Mouse (Mus musculus) liver, embryonic 15.5 days (tissue): ENCODE data around the gene Siah1a. TPM values are rescaled to one million over a fixed set of nuclear protein-coding genes. Genes with fewer than 3 reads are reported as not detected.

Source experiments
- ATAC-seq: fragments of 200-750 bp; cut with Nextera tagmentation; 2 replicates; pipeline ENCODE4 v1.8.0; 2017; ENCODE audit warnings: moderate number of reproducible peaks, mild to moderate bottlenecking, moderate library complexity; ENCODE audit not compliant: insufficient read depth
- H3K27ac ChIP-seq: fragments of 300-500 bp; sonication (generic); replicated peaks from 2 replicates; pipeline ENCODE4 v1.5.1; 2015; ENCODE audit warnings: mild to moderate bottlenecking, inconsistent platforms
- H3K27me3 ChIP-seq: fragments of 300-500 bp; sonication (generic); 2 replicates; pipeline ENCODE4 v1.6.1; 2015; ENCODE audit warnings: mild to moderate bottlenecking, inconsistent platforms
- H3K36me3 ChIP-seq: fragments of 300-500 bp; sonication (generic); replicated peaks from 2 replicates; pipeline ENCODE4 v1.6.1; 2015; ENCODE audit warnings: moderate library complexity, mild to moderate bottlenecking, inconsistent platforms
- H3K4me1 ChIP-seq: fragments of 300-500 bp; sonication (generic); replicated peaks from 2 replicates; pipeline ENCODE4 v1.6.1; 2015; ENCODE audit warnings: inconsistent platforms
- H3K4me2 ChIP-seq: fragments of 300-500 bp; sonication (generic); 2 replicates; pipeline ENCODE4 v1.6.1; 2015; ENCODE audit warnings: moderate library complexity, mild to moderate bottlenecking, inconsistent platforms
- H3K4me3 ChIP-seq: fragments of 300-500 bp; sonication (generic); replicated peaks from 2 replicates; pipeline ENCODE4 v1.5.1; 2015; ENCODE audit warnings: mild to moderate bottlenecking, inconsistent platforms
- H3K9ac ChIP-seq: fragments of 300-500 bp; sonication (generic); 2 replicates; pipeline ENCODE4 v1.6.1; 2015; ENCODE audit warnings: moderate library complexity, mild to moderate bottlenecking, inconsistent platforms
- H3K9me3 ChIP-seq: fragments of 300-500 bp; sonication (generic); replicated peaks from 2 replicates; pipeline ENCODE4 v1.6.1; 2016; ENCODE audit warnings: inconsistent platforms
- WGBS: fragments of 180-500 bp; shearing (Covaris S2); methylation state at CpG from one replicate; pipeline ENCODE4 v1.1.7; 2015; ENCODE audit warnings: mixed read lengths; ENCODE audit not compliant: insufficient replicate concordance; 5-methylcytosine and 5-hydroxymethylcytosine counted together
- polyA plus RNA-seq: library from polyadenylated mRNA; unstranded; fragments of >200 nt; fragmentation: Nextera tagmentation; extraction: Ambion mirVana; gene quantifications from 2 replicates; pipeline ENCODE4 v1.2.1, GENCODE M21; 2015

The Siah1a gene
- polyA plus RNA-seq, 1 experiment from 2014 or later = 15.4 TPM

DNA sequence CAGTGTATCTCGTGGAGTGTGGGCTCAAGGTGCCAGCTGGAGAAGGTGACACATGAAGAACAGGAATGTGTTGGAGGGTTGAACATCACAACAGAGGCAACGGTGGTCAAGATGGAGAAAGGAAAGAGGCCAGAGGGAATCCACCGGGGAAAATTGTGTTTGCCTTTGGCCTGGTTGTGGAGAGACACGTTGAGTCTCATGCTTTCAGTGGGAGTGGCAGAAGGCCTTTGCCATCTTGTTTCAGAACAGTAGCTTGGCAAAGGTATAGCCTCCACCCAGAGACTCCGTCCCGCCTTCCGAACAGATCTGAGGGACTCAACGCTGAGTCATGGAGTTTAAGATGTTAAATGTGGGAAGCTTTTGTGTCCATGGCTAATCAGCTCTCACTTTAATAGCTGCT is 19.9 kb upstream of the Siah1a start:
- peaks cover 27% of the 10 kb centered on the region for H3K27me3 ChIP-seq
- 84% methylated on average over 8 of the region's 8 CpGs for WGBS
- peaks cover 30% of the 10 kb centered on the region for H3K4me1 ChIP-seq
- H3K4me2 ChIP-seq = no peak overlapping the region
- no peaks in the 10 kb centered on the region for H3K36me3 ChIP-seq
- H3K9ac ChIP-seq = no peak overlapping the region
- no peak overlapping the region for H3K27ac ChIP-seq
- ATAC-seq = no peak
- no peak overlapping the region for H3K4me3 ChIP-seq
- H3K9me3 ChIP-seq = no peaks in the 10 kb centered on the region

DNA sequence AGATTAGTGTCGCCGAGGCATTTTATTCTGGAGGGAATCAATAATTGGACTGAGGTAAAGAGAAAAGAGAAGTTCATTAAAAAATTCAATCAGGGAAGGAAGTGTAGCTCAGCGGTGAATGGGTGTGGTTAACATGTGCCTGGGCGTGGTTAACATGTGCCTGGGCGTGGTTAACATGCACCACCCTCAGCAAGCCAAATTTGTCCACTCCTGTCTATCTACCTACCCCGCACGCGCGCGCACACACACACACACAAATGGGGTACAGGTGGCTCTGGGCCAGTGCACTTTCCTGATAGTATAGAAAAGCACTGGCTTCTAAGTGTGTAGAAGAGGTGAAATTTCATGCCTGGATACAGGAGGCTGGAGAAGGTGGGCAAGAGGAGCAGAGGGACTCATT is 19.4 kb upstream of the Siah1a start:
- H3K9me3 ChIP-seq = no peaks in the 10 kb centered on the region
- ATAC-seq = peak; percentile 79
- H3K36me3 ChIP-seq = no peaks in the 10 kb centered on the region
- no peak overlapping the region for H3K4me3 ChIP-seq
- H3K27ac ChIP-seq = no peak overlapping the region
- peaks cover 30% of the 10 kb centered on the region for H3K4me1 ChIP-seq
- H3K27me3 ChIP-seq = peaks cover 23% of the 10 kb centered on the region
- no peak overlapping the region for H3K9ac ChIP-seq
- peak overlapping the region; percentile 48 for H3K4me2 ChIP-seq
- WGBS = 46% methylated on average over 10 of the region's 10 CpGs

DNA sequence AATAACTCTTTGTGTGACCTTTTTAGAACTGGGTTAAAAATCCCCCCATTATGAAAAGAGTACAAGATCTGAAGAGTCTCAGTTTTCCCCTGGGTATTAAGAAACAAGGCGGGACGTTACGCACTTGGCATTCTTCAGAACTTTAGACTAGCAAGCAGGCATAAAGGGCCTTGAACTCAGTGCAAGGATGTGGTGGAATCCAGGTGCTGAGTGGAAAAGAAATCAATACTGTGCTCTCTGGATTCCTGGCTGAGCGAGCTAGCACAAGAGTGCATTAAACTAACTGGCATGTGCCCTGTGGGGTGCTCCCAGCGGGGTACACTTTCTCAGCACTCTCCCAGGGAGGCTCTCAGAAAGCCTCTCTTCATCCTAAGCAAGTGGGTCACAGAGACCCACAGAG is 17.1 kb upstream of the Siah1a start:
- no peak overlapping the region for H3K9ac ChIP-seq
- no peak overlapping the region for H3K4me3 ChIP-seq
- WGBS = 74% methylated on average over 5 of the region's 5 CpGs

DNA sequence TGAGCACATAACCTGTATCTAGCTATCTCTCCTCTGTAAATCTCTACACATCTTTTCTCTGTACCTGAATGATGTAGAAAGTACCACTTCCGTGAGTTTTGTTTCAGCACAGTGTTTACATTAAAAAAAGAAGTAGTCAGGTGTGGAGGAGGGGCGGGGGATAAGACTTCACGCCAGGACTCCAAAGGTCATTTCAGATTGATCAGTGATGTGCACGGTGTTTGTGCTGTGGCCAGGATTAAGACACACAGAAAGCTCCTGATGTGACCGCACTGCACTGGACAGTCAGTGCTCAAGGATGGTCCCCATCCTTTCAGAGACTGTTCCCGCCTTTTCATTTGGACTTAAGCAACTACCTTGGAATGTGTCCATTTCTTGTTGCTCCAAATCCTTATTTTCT is 15.0 kb upstream of the Siah1a start:
- peaks cover 43% of the 10 kb centered on the region for H3K4me1 ChIP-seq
- 64% methylated on average over 6 of the region's 6 CpGs for WGBS
- H3K36me3 ChIP-seq = no peaks in the 10 kb centered on the region
- H3K27me3 ChIP-seq = peaks cover 37% of the 10 kb centered on the region
- H3K4me3 ChIP-seq = no peak overlapping the region
- H3K27ac ChIP-seq = no peak overlapping the region
- no peak for ATAC-seq
- H3K9me3 ChIP-seq = no peaks in the 10 kb centered on the region
- H3K9ac ChIP-seq = no peak overlapping the region
- H3K4me2 ChIP-seq = no peak overlapping the region

More for the DNA sequence above, 17.1 kb upstream of the Siah1a start:
- Histone ChIP-seq H3K27me3 (peaks cover 29% of the 10 kb centered on the region), H3K9me3 (no peaks in the 10 kb centered on the region), H3K4me1 (peaks cover 51% of the 10 kb centered on the region), H3K4me2 (no peak overlapping the region), H3K36me3 (no peaks in the 10 kb centered on the region), H3K27ac (no peak overlapping the region)
- no peak for ATAC-seq

DNA sequence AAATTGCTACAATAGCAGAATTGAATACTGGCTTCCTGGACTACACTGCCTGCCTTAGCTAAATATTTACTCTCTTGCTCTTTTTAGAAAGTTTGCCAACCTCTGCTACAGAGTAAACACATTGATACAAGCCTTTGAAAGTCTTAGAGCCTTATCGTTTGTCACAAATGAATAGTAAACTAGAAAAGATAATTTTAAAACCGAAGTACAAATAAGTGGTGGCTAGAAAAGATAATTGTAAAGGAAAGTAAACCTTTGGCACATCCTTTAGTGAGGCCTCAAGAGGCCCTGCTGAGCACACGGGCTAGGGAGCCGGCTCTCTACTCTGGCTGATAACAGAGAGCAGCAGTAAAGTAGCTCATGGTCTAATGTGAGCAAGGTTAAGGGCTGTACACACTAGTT is 13.4 kb upstream of the Siah1a start:
- Histone ChIP-seq H3K27ac (peak overlapping the region; percentile 72), H3K9ac (no peak overlapping the region), H3K36me3 (no peaks in the 10 kb centered on the region), H3K4me1 (peaks cover 29% of the 10 kb centered on the region), H3K4me2 (peak overlapping the region; percentile 28; the same call in 1 of the 2 replicates), H3K4me3 (no peak overlapping the region), H3K27me3 (peaks cover 39% of the 10 kb centered on the region), H3K9me3 (no peaks in the 10 kb centered on the region)
- peak; percentile 87 for ATAC-seq
- 8% methylated on average over 4 of the region's 4 CpGs for WGBS

DNA sequence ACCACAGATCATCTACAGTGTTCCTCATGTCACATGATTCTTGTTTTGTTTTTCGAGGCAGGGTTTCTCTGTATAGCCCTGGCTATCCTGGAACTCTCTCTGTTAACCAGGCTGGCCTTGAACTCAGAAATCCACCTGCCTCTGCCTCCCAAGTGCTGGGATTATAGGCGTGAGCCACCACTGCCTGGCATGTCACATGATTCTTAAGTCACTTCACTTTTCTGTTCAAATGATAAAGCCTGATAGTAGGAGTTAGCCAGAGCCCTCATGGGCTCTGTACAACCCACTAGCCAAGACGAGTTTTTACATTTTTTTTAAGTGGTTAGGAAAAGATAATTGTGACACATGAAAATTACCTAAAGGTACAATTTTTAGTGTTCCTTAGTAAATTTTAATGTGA is 12.9 kb upstream of the Siah1a start:
- WGBS = 33% methylated on average over 3 of the region's 3 CpGs
- ATAC-seq = peak; percentile 72
- peak overlapping the region; percentile 31 for H3K27ac ChIP-seq

DNA sequence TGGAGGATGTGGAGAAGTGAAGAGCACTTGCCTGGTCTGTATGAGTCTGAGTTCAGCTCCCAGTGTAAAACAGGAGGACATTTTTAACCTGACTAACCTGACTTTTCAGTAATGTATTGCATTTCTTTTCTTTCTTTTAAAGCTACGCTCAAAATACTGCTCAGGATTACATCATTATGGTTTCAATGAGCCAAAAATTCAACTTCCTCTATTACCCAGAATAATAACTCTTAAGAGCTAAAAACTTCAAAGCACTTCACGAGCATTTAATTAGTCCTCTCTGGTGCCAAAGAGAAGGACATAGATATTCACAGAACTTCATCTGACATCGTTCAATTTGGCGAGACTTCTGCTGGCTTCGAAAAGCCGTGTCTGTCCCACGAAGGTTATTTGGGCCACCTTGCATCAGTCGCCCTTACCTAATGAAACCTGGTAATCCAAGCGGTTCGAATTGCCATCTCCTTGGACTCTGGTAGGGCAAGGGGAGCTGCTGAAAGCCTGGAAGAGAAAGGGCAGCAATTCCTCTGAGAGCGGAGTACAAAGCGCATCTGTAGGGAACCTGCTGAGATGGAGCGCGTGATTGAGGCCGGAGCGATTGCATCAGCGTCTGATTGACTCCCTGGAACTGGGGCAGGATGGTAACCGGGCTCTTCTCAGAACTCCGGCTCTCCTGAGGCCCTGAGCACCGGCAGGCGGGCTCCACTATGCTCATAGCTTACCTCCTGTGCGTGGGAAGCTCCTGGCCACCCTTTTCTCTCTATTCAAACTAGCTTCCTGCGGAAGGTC is 11.4 kb upstream of the Siah1a start:
- Histone ChIP-seq H3K9ac (no peak overlapping the region), H3K4me1 (peaks cover 29% of the 10 kb centered on the region), H3K4me2 (peak overlapping the region; percentile 24), H3K36me3 (no peaks in the 10 kb centered on the region), H3K27ac (no peak overlapping the region), H3K4me3 (no peak overlapping the region), H3K9me3 (no peaks in the 10 kb centered on the region), H3K27me3 (peaks cover 40% of the 10 kb centered on the region)
- 40% methylated on average over 23 of the region's 23 CpGs for WGBS
- ATAC-seq = no peak

More for the DNA sequence above, 12.9 kb upstream of the Siah1a start:
- no peaks in the 10 kb centered on the region for H3K9me3 ChIP-seq
- H3K27me3 ChIP-seq = peaks cover 38% of the 10 kb centered on the region
- no peak overlapping the region for H3K9ac ChIP-seq
- H3K4me3 ChIP-seq = no peak overlapping the region
- no peaks in the 10 kb centered on the region for H3K36me3 ChIP-seq
- H3K4me2 ChIP-seq = no peak overlapping the region
- peaks cover 29% of the 10 kb centered on the region for H3K4me1 ChIP-seq

DNA sequence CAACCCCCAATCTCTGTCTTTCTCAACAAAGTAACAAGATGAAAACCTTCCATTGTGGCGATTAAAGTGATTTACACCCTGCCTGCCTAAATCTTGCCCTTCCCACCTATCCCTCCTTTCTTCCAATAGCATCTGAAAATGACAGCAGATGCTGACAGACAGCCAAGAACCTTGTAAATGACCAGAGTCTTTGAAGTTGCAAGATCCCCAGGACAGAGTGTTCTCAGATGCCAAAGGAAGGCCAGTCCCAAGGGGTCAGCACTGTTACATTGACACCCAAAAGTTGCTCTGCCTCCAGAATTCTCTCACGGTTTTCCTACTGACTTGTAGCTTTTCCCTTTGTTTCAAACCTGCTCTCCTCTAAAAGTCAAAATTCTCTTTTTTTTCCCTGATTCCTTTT is 4.1 kb upstream of the Siah1a start:
- ATAC-seq = no peak
- no peak overlapping the region for H3K4me3 ChIP-seq
- no peak overlapping the region for H3K9ac ChIP-seq
- peaks cover 45% of the 10 kb centered on the region for H3K27me3 ChIP-seq
- H3K4me1 ChIP-seq = peaks cover 11% of the 10 kb centered on the region
- no peak overlapping the region for H3K27ac ChIP-seq
- WGBS = 51% methylated on average over 2 of the region's 2 CpGs
- no peaks in the 10 kb centered on the region for H3K9me3 ChIP-seq
- no peak overlapping the region for H3K4me2 ChIP-seq
- H3K36me3 ChIP-seq = no peaks in the 10 kb centered on the region

DNA sequence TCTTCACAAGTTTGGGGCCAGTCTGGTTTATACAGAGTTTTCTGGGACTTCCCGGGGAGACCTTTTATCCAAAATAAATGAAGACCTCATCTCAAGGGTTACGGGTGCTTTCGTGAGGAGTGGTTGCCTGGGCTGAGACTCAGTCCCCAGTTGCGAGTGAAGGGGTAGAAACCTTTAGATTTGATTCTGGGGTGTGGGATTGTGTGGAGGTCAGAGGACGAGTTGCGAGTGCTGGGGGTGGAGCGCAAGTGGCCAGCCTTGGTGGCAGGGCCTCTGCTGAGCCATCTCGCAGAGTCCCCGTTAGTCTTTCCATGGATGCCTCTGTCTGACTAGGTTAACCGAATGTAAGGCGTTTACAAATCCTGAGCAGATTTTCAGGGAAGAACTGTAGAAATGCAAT is 777 bp upstream of the Siah1a start:
- Histone ChIP-seq H3K4me3 (peak overlapping the region; percentile 96), H3K27me3 (peaks cover 23% of the 10 kb centered on the region), H3K9ac (peak overlapping the region; percentile 98), H3K4me2 (peak overlapping the region; percentile 97), H3K36me3 (no peaks in the 10 kb centered on the region), H3K9me3 (no peaks in the 10 kb centered on the region), H3K4me1 (peaks cover 40% of the 10 kb centered on the region), H3K27ac (peak overlapping the region; percentile 95)
- no peak for ATAC-seq
- 3% methylated on average over 11 of the region's 11 CpGs for WGBS

DNA sequence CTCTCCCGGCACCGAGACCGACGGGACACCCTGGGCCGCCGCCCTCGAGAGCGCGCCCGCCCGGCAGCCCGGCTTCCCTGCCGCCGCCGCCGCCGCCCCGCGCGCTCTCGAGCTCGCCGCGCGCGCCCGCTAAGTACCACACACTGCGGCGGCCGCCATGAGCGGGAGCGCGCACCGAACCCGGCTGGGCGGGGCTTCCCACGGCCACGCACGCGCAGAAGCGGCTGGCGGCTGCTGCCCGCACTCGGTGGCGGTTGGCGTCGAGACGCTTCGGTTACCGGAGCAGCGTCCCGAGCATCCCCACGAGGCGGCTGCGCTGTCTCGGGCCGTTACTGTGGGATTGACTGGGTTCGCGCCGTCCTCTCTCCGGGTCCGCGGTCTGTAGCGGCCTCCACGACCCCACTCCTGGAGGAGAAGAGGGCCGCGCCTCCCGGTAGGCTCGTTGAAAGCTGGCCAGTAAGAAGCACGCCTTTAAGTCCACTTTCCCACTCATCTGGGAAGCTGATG is 254 bp upstream of the Siah1a start:
- Histone ChIP-seq H3K9ac (peak overlapping the region; percentile 98), H3K9me3 (no peaks in the 10 kb centered on the region), H3K27ac (peak overlapping the region; percentile 95), H3K27me3 (peaks cover 18% of the 10 kb centered on the region), H3K36me3 (no peaks in the 10 kb centered on the region), H3K4me1 (peaks cover 45% of the 10 kb centered on the region), H3K4me3 (peak overlapping the region; percentile 96), H3K4me2 (peak overlapping the region; percentile 97)
- WGBS = under 1% methylated on average over 62 of the region's 70 CpGs
- peak; percentile 90 for ATAC-seq

DNA sequence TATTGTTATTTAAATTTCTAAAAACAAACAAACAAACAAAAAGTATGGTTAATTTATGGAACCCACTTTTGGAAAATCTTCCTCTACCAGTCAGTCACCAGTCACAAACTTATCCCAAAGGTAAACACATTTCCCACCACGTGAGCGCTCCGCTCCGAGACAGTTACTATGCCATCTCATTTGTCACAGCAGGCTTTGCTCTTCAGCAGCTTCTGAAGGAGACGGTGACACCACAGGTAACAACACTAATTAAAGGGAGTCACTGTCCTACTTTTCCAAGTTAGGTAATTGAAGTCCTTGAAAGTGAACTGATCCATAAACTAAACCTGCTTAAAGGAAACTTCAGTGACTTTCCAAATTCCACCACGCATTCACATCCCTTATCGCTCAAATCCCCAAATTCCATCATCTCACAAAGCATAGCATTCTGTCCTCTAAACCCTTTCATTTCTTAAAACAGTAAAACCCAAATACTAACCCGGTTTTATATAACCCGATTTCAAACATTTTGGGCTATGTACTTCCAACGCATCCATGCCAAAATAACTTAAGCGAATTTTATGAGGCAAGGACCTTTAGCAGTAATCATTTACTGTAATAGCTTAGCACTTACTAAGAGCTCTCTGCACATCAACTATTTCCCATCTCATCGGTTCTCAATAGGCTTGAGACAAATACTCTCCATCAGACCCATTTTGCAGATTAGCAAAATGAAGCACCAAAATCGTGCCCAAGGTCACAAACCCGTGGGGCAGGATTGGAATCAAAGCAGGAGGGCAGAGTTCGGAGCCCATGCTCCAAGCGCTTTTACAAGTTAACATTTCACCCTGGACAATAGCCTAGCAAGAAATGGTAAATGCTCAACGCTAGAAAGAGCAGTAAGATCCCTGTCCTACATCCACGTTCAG is 1.2 kb downstream of the Siah1a start:
- Histone ChIP-seq H3K4me2 (peak overlapping the region; percentile 97), H3K9ac (peak overlapping the region; percentile 98), H3K4me1 (peaks cover 53% of the 10 kb centered on the region), H3K4me3 (peak overlapping the region; percentile 96), H3K27ac (peak overlapping the region; percentile 95), H3K9me3 (no peaks in the 10 kb centered on the region), H3K36me3 (no peaks in the 10 kb centered on the region), H3K27me3 (0 out of 2 replicates have a peak, but pooled peaks cover 8% of the 10 kb centered on the region)
- ATAC-seq = no peak
- WGBS = 8% methylated on average over 18 of the region's 18 CpGs
